Mouse (Mus musculus) fibroblast of lung, adult 2 months (primary cell): ENCODE results near the gene Tnfsf11.

Experiments used
- DNase-seq: peaks from one replicate; pipeline ENCODE4 v3.0.0-alpha.2; 2011; ENCODE audit warnings: low read depth

Tnfsf11 gene

GRCm38 (mm10) chr14:78307286-78308237 lies at the start of gene Tnfsf11:
Tnfsf11 (minus strand) TSS chr14:78308043.
- DNase-seq, result no peak

- no peak for DNase-seq
These were observed 48.9 kb upstream of the Tnfsf11 start for GRCm38 (mm10) chr14:78356764-78357163.

GRCm38 (mm10) chr14:78355381-78355780 lies 47.5 kb upstream of the Tnfsf11 start:
- no peak for DNase-seq

- no peak for DNase-seq
These were observed 45.0 kb upstream of the Tnfsf11 start for GRCm38 (mm10) chr14:78352865-78353264.

GRCm38 (mm10) chr14:78351544-78351943 lies 43.7 kb upstream of the Tnfsf11 start:
- no peak for DNase-seq

GRCm38 (mm10) chr14:78347715-78348114 lies 39.9 kb upstream of the Tnfsf11 start:
- DNase-seq, result no peak

- no peak for DNase-seq
These were observed 35.2 kb upstream of the Tnfsf11 start for GRCm38 (mm10) chr14:78343007-78343406.

GRCm38 (mm10) chr14:78342146-78342545 lies 34.3 kb upstream of the Tnfsf11 start:
- no peak for DNase-seq

- DNase-seq, result no peak
These were observed 25.5 kb upstream of the Tnfsf11 start for GRCm38 (mm10) chr14:78333341-78333740.

- no peak for DNase-seq
These were observed 23.5 kb upstream of the Tnfsf11 start for GRCm38 (mm10) chr14:78331368-78331767.

GRCm38 (mm10) chr14:78330576-78331300 lies 22.9 kb upstream of the Tnfsf11 start:
- no peak for DNase-seq

- DNase-seq, result peak; percentile 15
These were observed 22.1 kb upstream of the Tnfsf11 start for GRCm38 (mm10) chr14:78329765-78330451.

GRCm38 (mm10) chr14:78323356-78323755 lies 15.5 kb upstream of the Tnfsf11 start:
- DNase-seq, result no peak

- no peak for DNase-seq
These were observed 15.1 kb upstream of the Tnfsf11 start for GRCm38 (mm10) chr14:78322916-78323315.

- no peak for DNase-seq
These were observed 12.4 kb upstream of the Tnfsf11 start for GRCm38 (mm10) chr14:78320248-78320647.

GRCm38 (mm10) chr14:78319580-78319979 lies 11.7 kb upstream of the Tnfsf11 start:
- no peak for DNase-seq

GRCm38 (mm10) chr14:78319000-78319399 lies 11.2 kb upstream of the Tnfsf11 start:
- no peak for DNase-seq

- no peak for DNase-seq
These were observed 9.8 kb upstream of the Tnfsf11 start for GRCm38 (mm10) chr14:78317623-78318022.

- DNase-seq, result no peak
These were observed 6.9 kb downstream of the Tnfsf11 start for GRCm38 (mm10) chr14:78300914-78301313.

GRCm38 (mm10) chr14:78292687-78293086 lies 15.2 kb downstream of the Tnfsf11 start:
- DNase-seq, result no peak

- no peak for DNase-seq
These were observed 17.8 kb downstream of the Tnfsf11 start for GRCm38 (mm10) chr14:78289912-78290523.

GRCm38 (mm10) chr14:78288903-78289302 lies 18.9 kb downstream of the Tnfsf11 start:
- DNase-seq, result no peak
